Mouse (Mus musculus): ENCODE measurements around the gene Dst. TPM values are rescaled to one million over a fixed set of nuclear protein-coding genes. Genes with fewer than 3 reads are reported as not detected.

The Dst gene
- total and polyA plus RNA-seq, 2 experiments from 2014 or later, result 23.1 to 134 TPM

DNA sequence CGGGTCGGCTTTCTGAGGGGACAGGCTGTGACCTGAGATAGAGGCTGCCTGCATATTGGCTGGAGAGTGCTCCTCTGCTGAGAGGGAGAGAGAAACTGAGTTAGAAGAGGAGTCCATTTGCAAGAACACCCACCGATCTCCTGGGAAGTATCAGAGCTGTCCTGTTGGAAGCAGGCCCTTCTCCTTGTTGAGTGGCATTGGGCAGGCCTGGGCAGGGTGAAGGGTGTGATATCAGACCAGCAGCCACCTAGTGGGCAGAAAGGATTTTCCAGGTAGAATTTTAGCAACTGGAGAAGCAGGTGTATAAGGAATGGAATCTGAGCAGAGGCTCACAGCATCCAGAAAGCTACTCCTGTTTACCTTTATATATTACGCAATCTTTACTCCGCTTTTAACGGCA is 39.8 kb downstream of the Dst start:
- H3K9me3 ChIP-seq (ENCODE audit: low read length), result no peaks in the 10 kb centered on the region
- H3K4me2 ChIP-seq (ENCODE audit: low read depth), result no peak overlapping the region
- ATAC-seq (no peak), DNase-seq (no peak)
- H3K27ac ChIP-seq (ENCODE audit: low read depth, low read length), result peak overlapping the region; percentile 87
- no peak for TF ChIP-seq CTCF (IDR thresholded peaks at IDR 0.05; ENCODE audit: low read depth)
- peaks cover 2% of the 10 kb centered on the region; the same call in 1 of the 2 replicates for H3K4me1 ChIP-seq (ENCODE audit: insufficient read depth)
- no peak overlapping the region for H3K4me3 ChIP-seq (ENCODE audit: low read depth, low read length)
- 88% methylated on average over 6 of the region's 6 CpGs for WGBS
- no peaks in the 10 kb centered on the region for H3K36me3 ChIP-seq (ENCODE audit: insufficient read depth)
- no peaks in the 10 kb centered on the region for H3K27me3 ChIP-seq (ENCODE audit: insufficient read depth, low read length)
- no peak overlapping the region for H3K9ac ChIP-seq

DNA sequence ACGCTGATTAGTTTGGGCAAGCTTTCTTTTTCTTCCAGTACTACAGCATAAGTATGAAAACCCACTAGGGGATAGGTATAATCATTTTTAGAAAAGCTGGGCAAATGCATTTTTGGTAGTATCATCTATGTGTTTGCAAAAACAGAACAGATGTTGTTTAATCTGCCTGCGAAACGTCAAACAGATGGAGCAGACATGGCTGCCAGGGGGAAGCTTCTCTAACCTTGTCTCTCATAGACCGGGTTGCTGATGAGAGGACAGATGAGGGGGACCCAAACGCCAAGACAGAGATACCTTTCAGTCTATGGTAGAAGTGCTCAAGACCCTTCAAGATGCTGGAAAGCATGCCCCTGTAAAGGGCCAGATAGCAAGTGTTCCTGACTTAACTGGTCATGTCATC is 40.5 kb downstream of the Dst start:
- no peak overlapping the region for H3K4me3 ChIP-seq (ENCODE audit: low read depth, low read length)
- H3K27me3 ChIP-seq (ENCODE audit: insufficient read depth, low read length), result no peaks in the 10 kb centered on the region
- H3K4me2 ChIP-seq (ENCODE audit: low read depth), result no peak overlapping the region
- DNase-seq (peak; percentile 48), ATAC-seq (no peak)
- no peaks in the 10 kb centered on the region for H3K36me3 ChIP-seq (ENCODE audit: insufficient read depth)
- 73% methylated on average over 5 of the region's 5 CpGs for WGBS
- H3K27ac ChIP-seq (ENCODE audit: low read depth, low read length), result 0 out of 2 replicates have a peak overlapping the region, but pooled peaks have one; percentile 9
- H3K9ac ChIP-seq, result no peak overlapping the region
- peaks cover 2% of the 10 kb centered on the region; the same call in 1 of the 2 replicates for H3K4me1 ChIP-seq (ENCODE audit: insufficient read depth)
- no peak for TF ChIP-seq CTCF (IDR thresholded peaks at IDR 0.05; ENCODE audit: low read depth)
- no peaks in the 10 kb centered on the region for H3K9me3 ChIP-seq (ENCODE audit: low read length)

DNA sequence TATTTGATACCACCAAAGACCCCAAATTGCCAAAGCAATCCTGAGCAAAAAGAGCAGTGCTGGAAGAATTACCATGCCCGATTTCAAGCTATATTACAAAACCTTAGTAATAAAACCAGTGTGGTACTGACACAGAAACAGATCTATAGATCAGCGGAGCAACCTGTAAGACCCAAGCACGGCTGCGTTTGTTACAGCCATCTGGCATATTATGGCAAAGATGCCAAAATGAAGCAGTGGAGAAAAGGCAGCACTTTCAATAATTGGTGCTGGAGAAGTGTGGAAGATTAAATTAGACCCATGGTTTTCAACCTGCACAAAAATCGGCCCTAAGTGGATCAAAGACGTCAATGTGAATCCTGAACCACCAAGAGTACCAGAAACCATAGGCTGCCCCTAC is 47.6 kb downstream of the Dst start:
- H3K4me1 ChIP-seq (ENCODE audit: insufficient read depth), result no peaks in the 10 kb centered on the region
- H3K36me3 ChIP-seq (ENCODE audit: insufficient read depth), result no peaks in the 10 kb centered on the region
- no peak for TF ChIP-seq CTCF (IDR thresholded peaks at IDR 0.05; ENCODE audit: low read depth)
- no peaks in the 10 kb centered on the region for H3K27me3 ChIP-seq (ENCODE audit: insufficient read depth, low read length)
- 88% methylated on average over 6 of the region's 6 CpGs for WGBS
- no peaks in the 10 kb centered on the region for H3K9me3 ChIP-seq (ENCODE audit: low read length)
- no peak for ATAC-seq
- DNase-seq, result no peak
- H3K9ac ChIP-seq, result no peak overlapping the region
- H3K27ac ChIP-seq (ENCODE audit: low read depth, low read length), result no peak overlapping the region
- H3K4me2 ChIP-seq (ENCODE audit: low read depth), result no peak overlapping the region
- no peak overlapping the region for H3K4me3 ChIP-seq (ENCODE audit: low read depth, low read length)

DNA sequence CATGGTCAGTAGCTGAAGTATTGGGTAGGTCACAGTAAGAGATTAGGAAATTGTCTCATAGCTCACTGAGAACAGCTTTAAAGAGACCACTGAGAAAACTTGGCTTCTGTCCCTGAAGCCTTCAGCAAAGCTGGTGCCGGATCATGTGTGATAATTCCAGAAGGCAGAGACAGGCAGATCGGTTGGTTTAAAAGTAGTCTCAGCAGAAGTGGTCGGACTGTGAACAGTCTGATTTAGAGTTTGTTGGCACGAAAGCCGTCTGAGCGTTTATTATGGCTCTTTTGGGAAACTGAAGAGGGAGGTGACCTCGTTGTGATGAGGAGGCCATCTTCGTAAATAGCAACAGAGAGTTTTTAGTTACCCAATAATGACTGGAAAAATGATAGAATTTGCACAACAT is 52.4 kb downstream of the Dst start:
- TF ChIP-seq CTCF (IDR thresholded peaks at IDR 0.05; ENCODE audit: low read depth), result no peak
- ATAC-seq (peak; percentile 23; the same call in 1 of the 2 replicates), DNase-seq (no peak)
- Histone ChIP-seq H3K4me1 (ENCODE audit: insufficient read depth) (no peaks in the 10 kb centered on the region), H3K4me2 (ENCODE audit: low read depth) (no peak overlapping the region), H3K9me3 (ENCODE audit: low read length) (no peaks in the 10 kb centered on the region), H3K36me3 (ENCODE audit: insufficient read depth) (no peaks in the 10 kb centered on the region), H3K27me3 (ENCODE audit: insufficient read depth, low read length) (no peaks in the 10 kb centered on the region), H3K4me3 (ENCODE audit: low read depth, low read length) (no peak overlapping the region), H3K27ac (ENCODE audit: low read depth, low read length) (no peak overlapping the region), H3K9ac (no peak overlapping the region)
- WGBS, result 61% methylated on average over 8 of the region's 8 CpGs

DNA sequence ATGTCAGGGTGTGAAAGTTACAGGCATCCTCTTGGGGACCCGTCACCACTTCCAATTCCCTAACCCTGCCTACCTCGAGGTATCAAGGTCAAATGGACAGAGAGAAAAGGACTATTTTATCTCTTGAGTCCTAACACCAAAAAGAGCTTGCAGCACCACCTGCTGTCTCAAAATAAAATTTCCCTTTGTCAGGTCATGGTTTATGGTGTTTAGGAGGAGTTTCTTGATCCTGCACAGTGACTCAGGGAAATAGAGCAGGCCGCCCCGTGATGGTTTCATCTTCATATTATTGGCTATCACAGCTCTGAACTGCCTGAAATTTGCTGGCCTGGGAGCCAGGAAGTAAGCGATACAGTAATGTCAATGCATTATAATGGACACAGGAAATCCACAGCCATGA is 56.6 kb downstream of the Dst start:
- no peak overlapping the region for H3K4me2 ChIP-seq (ENCODE audit: low read depth)
- H3K27me3 ChIP-seq (ENCODE audit: insufficient read depth, low read length), result no peaks in the 10 kb centered on the region
- ATAC-seq (peak; percentile 38; the same call in 1 of the 2 replicates), DNase-seq (peak; percentile 68)
- no peak overlapping the region for H3K27ac ChIP-seq (ENCODE audit: low read depth, low read length)
- 55% methylated on average over 5 of the region's 5 CpGs for WGBS
- H3K36me3 ChIP-seq (ENCODE audit: insufficient read depth), result no peaks in the 10 kb centered on the region
- no peaks in the 10 kb centered on the region for H3K9me3 ChIP-seq (ENCODE audit: low read length)
- H3K4me1 ChIP-seq (ENCODE audit: insufficient read depth), result no peaks in the 10 kb centered on the region
- TF ChIP-seq CTCF (IDR thresholded peaks at IDR 0.05; ENCODE audit: low read depth), result peak; percentile 73
- no peak overlapping the region for H3K9ac ChIP-seq
- no peak overlapping the region for H3K4me3 ChIP-seq (ENCODE audit: low read depth, low read length)

DNA sequence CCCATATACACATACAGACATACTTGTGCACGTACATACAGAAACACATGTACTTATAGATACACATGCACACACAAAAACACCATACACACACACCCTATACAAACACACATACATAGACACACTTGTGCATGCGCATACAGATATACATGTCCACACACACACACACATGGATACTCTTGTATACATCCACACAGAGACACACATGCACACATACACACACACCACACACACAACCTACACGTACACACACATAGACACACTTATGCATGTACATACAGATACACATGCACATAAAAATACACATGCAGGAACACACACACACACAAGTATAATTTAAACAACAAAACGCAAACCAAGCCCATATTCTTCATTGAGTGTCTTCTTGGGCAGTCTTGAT is 57.8 kb downstream of the Dst start:
- Histone ChIP-seq H3K27me3 (ENCODE audit: insufficient read depth, low read length) (no peaks in the 10 kb centered on the region), H3K9me3 (ENCODE audit: low read length) (no peaks in the 10 kb centered on the region), H3K4me2 (ENCODE audit: low read depth) (no peak overlapping the region), H3K36me3 (ENCODE audit: insufficient read depth) (no peaks in the 10 kb centered on the region), H3K9ac (no peak overlapping the region), H3K4me3 (ENCODE audit: low read depth, low read length) (no peak overlapping the region), H3K27ac (ENCODE audit: low read depth, low read length) (no peak overlapping the region), H3K4me1 (ENCODE audit: insufficient read depth) (no peaks in the 10 kb centered on the region)
- no peak for TF ChIP-seq CTCF (IDR thresholded peaks at IDR 0.05; ENCODE audit: low read depth)
- ATAC-seq, result peak; percentile 25; the same call in 1 of the 2 replicates
- WGBS, result 92% methylated on average over 4 of the region's 4 CpGs
- no peak for DNase-seq

DNA sequence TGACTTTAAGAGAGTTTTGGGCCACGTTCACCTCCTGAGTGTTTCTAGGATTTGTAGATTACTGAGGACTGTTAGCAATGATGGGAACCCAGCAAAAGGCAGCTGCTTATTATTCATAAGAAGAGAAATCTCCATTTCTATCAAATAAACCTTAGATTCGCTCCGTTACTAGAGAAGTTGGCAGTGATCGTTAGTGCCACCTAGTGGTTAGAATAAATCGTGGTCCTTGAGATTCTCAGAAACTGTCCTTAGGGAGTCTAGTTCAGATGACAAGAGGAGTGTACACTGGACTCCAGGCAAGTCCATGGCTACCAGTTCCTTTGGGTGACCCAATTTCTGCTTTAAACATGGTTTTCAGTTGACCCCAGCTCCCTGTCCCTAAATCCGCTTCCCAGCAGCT is 58.3 kb downstream of the Dst start:
- Histone ChIP-seq H3K9me3 (ENCODE audit: low read length) (no peaks in the 10 kb centered on the region), H3K4me2 (ENCODE audit: low read depth) (no peak overlapping the region), H3K4me1 (ENCODE audit: insufficient read depth) (no peaks in the 10 kb centered on the region), H3K27me3 (ENCODE audit: insufficient read depth, low read length) (no peaks in the 10 kb centered on the region), H3K36me3 (ENCODE audit: insufficient read depth) (no peaks in the 10 kb centered on the region), H3K27ac (ENCODE audit: low read depth, low read length) (no peak overlapping the region), H3K4me3 (ENCODE audit: low read depth, low read length) (no peak overlapping the region), H3K9ac (no peak overlapping the region)
- 24% methylated on average over 6 of the region's 6 CpGs for WGBS
- peak; percentile 61 for ATAC-seq
- peak; percentile 86 for DNase-seq
- peak; percentile 86 for TF ChIP-seq CTCF (IDR thresholded peaks at IDR 0.05; ENCODE audit: low read depth)
